Comparison of ENCODE assay signal across 23 mouse cellular contexts in genomic region chr5:89467886-89468285, GRCm38 (mm10). TPM values are rescaled to one million over a fixed set of nuclear protein-coding genes. Genes with fewer than 3 reads are reported as not detected.
"Had no signal": no experiment of that assay in that cellular context is flagged by ENCODE, and none has a peak within 500 bp of the region (broad histone marks: within the 10 kb centered on the region; RNA-seq: fewer than 3 reads in every experiment).

No protein-coding gene starts in this region.

- H3K36me3 ChIP-seq: midbrain, embryonic 13.5 days; midbrain, embryonic 15.5 days; neural tube, embryonic 12.5 days had no signal

- H3K27ac ChIP-seq: liver, embryonic 14.5 days; macrophage; midbrain, embryonic 13.5 days; midbrain, embryonic 15.5 days; neural tube, embryonic 12.5 days had no signal

- H3K4me3 ChIP-seq: megakaryocyte, embryonic 14.5 days; midbrain, embryonic 13.5 days; midbrain, embryonic 15.5 days; neural tube, embryonic 12.5 days had no signal

- DNase-seq: lung, embryonic 14.5 days; lung, postnatal 14 days; lung, postnatal 36 days; retina, postnatal 1 day; right cerebral cortex, adult 18-20 months; right cerebral cortex, postnatal 25 days; right cerebral cortex, postnatal 4 days; spleen, adult 18-20 months; thymus, adult 18-20 months; thymus, postnatal 14 days; thymus, postnatal 36 days had no signal

- H3K27me3 ChIP-seq: megakaryocyte, embryonic 14.5 days; midbrain, embryonic 13.5 days; midbrain, embryonic 15.5 days; neural tube, embryonic 12.5 days had no signal

- ATAC-seq: midbrain, embryonic 13.5 days; midbrain, embryonic 15.5 days had no signal

- H3K4me2 ChIP-seq: lung, embryonic 14.5 days; midbrain, embryonic 11.5 days; midbrain, embryonic 13.5 days; midbrain, embryonic 15.5 days; neural tube, embryonic 12.5 days had no signal

- H3K9me3 ChIP-seq: midbrain, embryonic 13.5 days; midbrain, embryonic 15.5 days; neural tube, embryonic 12.5 days had no signal

- H3K4me1 ChIP-seq: megakaryocyte, embryonic 14.5 days; midbrain, embryonic 13.5 days; midbrain, embryonic 15.5 days; neural tube, embryonic 12.5 days had no signal

- H3K9ac ChIP-seq: liver, embryonic 14.5 days; lung, embryonic 14.5 days; midbrain, embryonic 13.5 days; midbrain, embryonic 15.5 days; neural tube, embryonic 12.5 days had no signal

RNA-seq across cellular contexts. Expression of gene Gc, which starts 10.2 kb away (rescaled TPM):
- polyA plus RNA-seq: lung, embryonic 14.5 days; macrophage; midbrain, embryonic 11.5 days; midbrain, embryonic 13.5 days; midbrain, embryonic 15.5 days; neural tube, embryonic 12.5 days; small intestine, adult 2 months had no signal

RNA-seq across cellular contexts. Expression of gene Npffr2, which starts 59.3 kb away (rescaled TPM):
- polyA plus RNA-seq: liver, embryonic 14.5 days; liver, embryonic 16.5 days; lung, embryonic 16.5 days; macrophage; midbrain, embryonic 11.5 days; neural tube, embryonic 12.5 days; small intestine, adult 2 months; stomach, embryonic 14.5 days; thymus, postnatal 0 days had no signal
